Mouse (Mus musculus): ENCODE measurements around the gene Flad1.

Flad1 gene

GRCm38 (mm10) chr3:89394894-89395256, 16.8 kb downstream of the Flad1 start:
- DNase-seq = peak; percentile 92

DNA sequence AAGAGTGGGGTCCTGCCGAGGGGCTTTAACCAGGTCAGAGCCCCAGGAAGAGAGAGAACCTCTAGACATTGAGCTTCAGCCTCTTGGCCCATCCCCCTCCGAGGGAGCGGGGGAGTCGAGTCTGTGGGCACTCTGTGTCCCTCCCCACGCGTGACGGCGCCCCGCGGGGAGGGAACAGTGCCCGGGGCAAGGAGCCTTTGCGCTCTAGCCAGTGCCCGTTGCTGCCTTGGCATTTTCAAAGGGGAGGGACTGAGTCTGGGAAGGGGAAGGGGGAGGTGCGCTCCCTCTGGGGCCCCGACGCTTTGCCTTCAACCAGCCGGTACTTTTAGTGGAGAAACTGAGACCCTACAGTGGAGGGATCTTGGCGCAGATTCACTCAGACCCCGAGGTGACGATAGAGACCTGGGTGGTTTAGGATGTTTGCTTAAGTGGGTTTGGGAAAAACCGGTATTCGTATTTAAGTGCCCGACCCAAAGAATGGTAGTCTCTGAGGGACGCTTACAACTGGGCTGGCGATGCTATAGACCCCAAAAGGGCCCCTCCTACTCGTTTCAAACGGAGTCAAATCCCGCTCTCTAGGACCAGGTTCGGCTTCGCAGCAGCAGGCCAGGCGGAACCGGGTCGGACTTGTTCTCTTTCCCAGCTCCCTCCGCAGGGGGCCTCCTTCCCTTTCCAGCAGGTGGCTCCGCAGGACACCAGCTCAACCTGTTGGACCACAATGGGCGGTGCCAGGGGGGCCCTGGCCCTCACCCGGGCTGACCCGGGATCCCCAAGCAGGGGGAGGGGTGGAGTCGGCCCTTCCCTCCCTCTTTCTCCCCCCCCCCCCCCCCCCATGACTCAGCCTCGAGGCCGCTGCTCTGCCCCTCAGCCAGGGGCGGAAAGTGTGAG, 17.4 kb downstream of the Flad1 start, which contains the start of gene Zbtb7b:
Zbtb7b (minus strand) TSS at position 771 of the 888 bp plus-strand sequence.
- DNase-seq = peak; percentile 94

DNA sequence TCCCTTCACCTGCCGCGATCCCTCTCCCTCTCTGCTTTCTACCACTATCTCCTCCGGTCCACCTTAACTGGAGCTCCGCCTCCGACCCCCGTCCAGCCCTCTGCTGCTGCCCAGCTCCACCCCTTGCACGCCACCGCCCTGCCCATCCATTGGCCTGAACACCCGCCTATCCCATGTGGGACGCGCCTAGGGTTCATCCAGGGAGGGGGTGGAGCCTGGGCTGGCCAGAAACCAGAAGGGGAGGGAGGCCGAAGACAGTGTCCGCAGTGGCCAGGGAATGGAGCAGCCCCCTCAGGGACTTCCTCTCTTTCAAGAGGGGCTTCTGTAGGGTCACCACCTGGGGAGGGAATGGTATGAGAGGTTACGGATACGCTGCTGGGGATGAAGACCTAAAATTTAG, 18.1 kb downstream of the Flad1 start:
- peak; percentile 100 for DNase-seq

GRCm38 (mm10) chr3:89392871-89393311, 18.8 kb downstream of the Flad1 start:
- DNase-seq = peak; percentile 79

GRCm38 (mm10) chr3:89391663-89392511, 19.8 kb downstream of the Flad1 start:
- peak; percentile 84 for DNase-seq

DNA sequence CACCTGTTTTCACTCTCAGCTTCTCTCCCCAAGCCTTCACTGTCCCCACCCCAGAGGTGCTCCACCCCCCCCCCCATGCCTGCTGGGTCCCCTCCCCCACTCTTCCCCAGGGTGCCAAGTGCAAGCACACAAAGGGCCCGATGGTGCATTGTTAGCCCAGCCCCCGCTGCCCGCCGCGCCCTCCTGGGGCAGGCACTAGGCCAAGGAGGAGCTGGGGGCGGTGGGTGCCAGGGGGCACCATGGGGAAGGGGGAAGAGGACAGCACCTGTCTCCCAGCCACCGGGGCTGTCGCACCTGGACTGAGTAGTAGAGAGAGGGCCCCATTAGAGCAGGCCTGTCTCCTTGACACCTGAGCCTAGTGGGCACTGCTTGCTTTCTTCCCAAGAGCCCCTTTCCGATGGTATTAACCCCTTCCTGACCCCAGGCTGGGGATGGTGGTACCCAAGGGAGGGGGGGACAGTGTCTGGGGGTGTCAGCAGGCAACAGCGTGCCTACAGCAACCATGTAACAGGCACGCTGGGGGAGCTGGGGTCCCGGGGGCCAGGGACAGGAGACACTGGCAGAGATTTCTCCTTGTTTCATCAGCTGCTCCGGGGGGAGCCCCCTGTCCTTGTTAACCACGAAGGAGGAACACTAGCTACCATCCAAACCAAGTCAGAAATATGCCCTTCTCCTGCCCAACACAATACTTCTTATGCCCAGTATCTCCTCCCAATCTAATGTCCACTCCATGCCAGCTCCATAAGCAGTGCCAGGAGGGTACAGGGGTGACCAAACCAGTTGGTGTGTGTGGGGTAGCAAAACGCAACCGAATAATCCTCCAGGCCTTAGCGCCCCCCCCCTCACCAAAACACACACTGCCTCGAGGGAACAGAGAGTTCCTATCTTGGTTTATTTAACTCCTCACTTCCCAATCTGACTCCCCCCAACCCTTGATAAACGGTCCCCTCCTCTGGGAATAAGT, 20.7 kb downstream of the Flad1 start:
- peak; percentile 78 for DNase-seq

GRCm38 (mm10) chr3:89390111-89390515, 21.6 kb downstream of the Flad1 start:
- peak; percentile 76 for DNase-seq

DNA sequence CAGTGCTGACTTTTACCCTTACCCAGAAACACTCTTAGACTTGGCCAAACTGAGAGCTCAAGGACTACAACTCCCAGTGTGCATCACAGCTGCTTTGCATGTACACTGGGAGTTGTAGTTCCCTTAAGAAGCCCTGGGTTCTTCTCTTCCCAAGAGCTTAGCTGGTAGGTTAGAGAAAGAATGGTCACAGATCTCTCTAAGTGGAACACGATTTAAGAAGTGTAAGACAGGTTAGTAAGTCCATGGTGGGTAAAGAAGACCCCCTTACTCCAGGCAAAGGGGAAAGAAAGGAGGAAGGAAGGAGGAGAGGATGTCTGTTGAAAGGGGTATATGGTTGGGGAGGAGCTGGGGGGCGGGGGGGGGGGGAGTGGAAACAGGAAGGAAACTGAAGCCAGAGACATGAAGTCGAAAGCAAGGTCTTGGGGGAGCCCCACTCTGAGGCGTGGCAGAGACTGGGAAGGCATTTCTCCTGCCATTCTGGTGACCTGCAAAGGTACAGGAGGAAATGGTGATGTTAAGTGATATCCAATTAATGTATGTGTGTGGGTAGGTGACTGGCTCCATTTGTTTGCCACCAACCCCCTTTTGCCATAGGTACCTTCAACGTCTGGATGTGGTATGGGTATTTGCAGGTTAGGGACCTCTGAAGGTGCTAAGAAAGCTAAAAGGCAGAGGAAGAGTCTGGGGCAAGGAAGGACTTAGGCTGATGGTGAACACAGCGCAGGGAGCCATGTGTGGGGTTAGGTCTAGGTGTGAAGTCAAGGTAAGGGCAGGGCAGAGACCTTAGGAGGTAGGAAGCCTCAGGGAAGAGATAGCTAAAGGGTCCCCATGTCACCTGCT, 22.5 kb downstream of the Flad1 start:
- peak; percentile 52 for DNase-seq

DNA sequence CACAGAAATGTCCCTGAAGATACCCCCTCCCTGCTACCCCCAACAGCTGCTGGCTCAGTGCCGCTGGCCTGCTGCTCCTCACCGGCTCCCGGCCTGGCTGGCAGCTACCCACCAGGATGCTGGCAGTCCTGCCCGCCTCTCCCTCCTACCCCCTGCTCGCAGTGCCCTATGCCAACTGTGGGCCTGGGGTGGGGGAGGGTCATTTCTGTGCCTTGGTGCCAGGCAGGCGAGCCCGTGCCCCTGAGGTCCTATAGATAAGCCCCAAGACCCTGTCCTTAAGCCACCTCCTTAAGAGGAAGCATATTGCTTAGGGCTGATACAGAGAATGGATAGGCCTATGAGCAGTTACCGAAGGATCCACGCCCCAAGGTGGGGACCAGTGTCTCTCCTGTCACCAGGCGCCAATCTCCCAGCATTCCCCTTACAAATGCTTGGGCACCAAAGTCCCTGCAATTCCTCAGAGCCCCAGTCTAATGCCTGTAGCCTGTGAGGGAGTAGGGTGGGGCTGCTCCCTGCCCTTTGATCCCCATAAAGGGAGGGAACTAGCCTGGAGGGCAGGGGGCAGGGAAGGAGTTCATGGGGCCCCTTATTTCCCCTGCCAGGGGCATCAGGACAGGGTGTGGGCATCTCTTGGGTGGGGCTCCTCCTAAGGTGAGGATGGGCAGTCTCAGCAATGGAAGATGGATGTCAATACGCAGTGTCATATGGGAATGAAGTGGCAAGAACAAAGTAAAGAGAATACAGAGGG, 23.4 kb downstream of the Flad1 start:
- peak; percentile 76 for DNase-seq

GRCm38 (mm10) chr3:89387632-89388031, 24.0 kb downstream of the Flad1 start:
- peak; percentile 71 for DNase-seq

GRCm38 (mm10) chr3:89386438-89387420, 24.9 kb downstream of the Flad1 start:
- DNase-seq = peak; percentile 63

DNA sequence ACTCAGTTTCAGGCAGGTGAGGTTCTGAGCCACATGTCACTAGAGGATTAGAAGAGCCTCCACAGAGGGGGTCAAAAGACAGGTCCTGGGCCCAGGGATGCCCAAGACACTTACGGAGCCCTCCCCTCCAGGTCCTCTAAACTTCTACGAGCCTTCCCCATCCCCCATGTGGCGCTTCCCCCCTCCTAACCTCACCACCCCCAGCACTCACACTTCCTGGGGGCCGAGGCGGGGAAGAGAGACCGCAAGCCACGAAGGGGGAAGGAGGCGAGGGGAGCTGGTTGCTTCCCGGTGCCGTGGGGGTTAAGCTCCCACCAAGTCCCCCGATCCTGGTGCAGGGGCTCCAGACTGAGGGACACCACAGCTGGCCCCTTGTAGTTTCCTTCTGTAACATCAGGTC, 26.2 kb downstream of the Flad1 start:
- no peak for DNase-seq

GRCm38 (mm10) chr3:89384331-89385076, 27.2 kb downstream of the Flad1 start:
- DNase-seq = no peak

- peak; percentile 50 for DNase-seq
Observed at GRCm38 (mm10) chr3:89383651-89384255, 27.9 kb downstream of the Flad1 start.

DNA sequence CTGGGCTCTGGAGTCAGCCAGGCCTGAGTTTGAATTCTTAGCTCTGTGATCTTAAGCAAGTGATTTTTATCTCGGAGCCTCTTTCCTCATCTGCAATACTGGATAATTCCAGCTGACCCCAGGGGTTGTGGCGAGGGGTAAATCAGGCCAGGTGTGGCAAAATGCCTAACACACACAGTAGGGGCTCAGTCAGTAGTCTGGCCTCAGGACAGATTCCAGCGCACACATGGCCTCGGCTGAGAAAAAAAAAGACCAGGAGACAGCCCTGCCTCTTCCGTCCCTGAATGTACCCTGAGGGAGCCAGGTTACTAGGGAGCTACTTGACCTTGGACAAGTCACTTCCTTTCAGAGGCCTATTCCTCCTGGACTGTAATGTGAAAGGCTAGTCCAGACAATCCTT, 28.7 kb downstream of the Flad1 start:
- DNase-seq = no peak

GRCm38 (mm10) chr3:89382033-89382882, 29.4 kb downstream of the Flad1 start:
- DNase-seq = no peak

- no peak for DNase-seq
Observed at GRCm38 (mm10) chr3:89381233-89381632, 30.4 kb downstream of the Flad1 start.
